Mouse (Mus musculus) ES-Bruce4 (cell line): ENCODE measurements around the gene Neo1. TPM values are rescaled to one million over a fixed set of nuclear protein-coding genes. Genes with fewer than 3 reads are reported as not detected.
A peak's percentile ranks its signal among the peaks of the same experiment; 100 is the strongest.

Source experiments
- H3K27ac ChIP-seq: 2 replicates; pipeline ENCODE4 v1.5.1; 2012; ENCODE audit warnings: low read length, inconsistent platforms; ENCODE audit not compliant: insufficient read depth
- H3K27me3 ChIP-seq: 2 replicates; pipeline ENCODE4 v1.6.1; 2012; ENCODE audit warnings: mild to moderate bottlenecking, low read length, inconsistent platforms; ENCODE audit not compliant: control insufficient read depth, poor library complexity, insufficient read depth, severe bottlenecking
- H3K36me3 ChIP-seq: 2 replicates; pipeline ENCODE4 v1.6.1; 2012; ENCODE audit warnings: inconsistent platforms, mild to moderate bottlenecking, low read length, moderate library complexity; ENCODE audit not compliant: control insufficient read depth, poor library complexity, insufficient read depth, severe bottlenecking
- H3K4me1 ChIP-seq: one replicate; pipeline ENCODE4 v1.8.1; 2011; ENCODE audit warnings: low read length; ENCODE audit not compliant: control insufficient read depth, insufficient read depth
- H3K4me3 ChIP-seq: 2 replicates; pipeline ENCODE4 v1.5.1; 2011; ENCODE audit warnings: low read depth, mild to moderate bottlenecking, low read length
- H3K9ac ChIP-seq: 2 replicates; pipeline ENCODE4 v1.6.1; 2012; ENCODE audit warnings: low read depth, mild to moderate bottlenecking, inconsistent platforms; ENCODE audit not compliant: poor library complexity, severe bottlenecking
- H3K9me3 ChIP-seq: replicated peaks from 2 replicates; pipeline ENCODE4 v1.6.1; 2012; ENCODE audit warnings: mild to moderate bottlenecking, low read length, inconsistent platforms; ENCODE audit not compliant: control insufficient read depth, poor library complexity, insufficient read depth, severe bottlenecking
- CTCF ChIP-seq: IDR thresholded peaks from one replicate; pipeline ENCODE4 v1.8.1; 2011; ENCODE audit warnings: low read depth, low read length
- EP300 ChIP-seq: IDR thresholded peaks from 2 replicates; pipeline ENCODE4 v1.6.1; 2011; ENCODE audit warnings: low read depth, low read length; ENCODE audit not compliant: insufficient read depth
- POLR2A ChIP-seq: IDR thresholded peaks from one replicate; pipeline ENCODE4 v1.8.1; 2011; ENCODE audit warnings: low read length; ENCODE audit not compliant: insufficient read depth
- polyA plus RNA-seq: library from polyadenylated mRNA; stranded (reverse); fragments of >200 nt; gene quantifications from 2 replicates; pipeline ENCODE4 v1.2.4, GENCODE M21; 2011; ENCODE audit warnings: low read depth; ENCODE audit not compliant: missing spikeins, insufficient read depth, insufficient read length

The Neo1 gene
- polyA plus RNA-seq, 1 experiment: 28.1 TPM

- Histone ChIP-seq H3K27me3 (no peaks in the 10 kb centered on the region), H3K36me3 (no peaks in the 10 kb centered on the region), H3K4me1 (no peaks in the 10 kb centered on the region), H3K9ac (no peak overlapping the region), H3K4me3 (no peak overlapping the region), H3K27ac (no peak overlapping the region), H3K9me3 (no peaks in the 10 kb centered on the region)
- no peak for TF ChIP-seq EP300
- no peak for TF ChIP-seq CTCF
These were observed 20.0 kb upstream of the Neo1 start for GRCm38 (mm10) chr9:59056281-59056680.

- no peaks in the 10 kb centered on the region; the same call in 1 of the 2 replicates for H3K9me3 ChIP-seq
- TF ChIP-seq EP300 (no peak), CTCF (no peak), POLR2A (no peak)
- no peaks in the 10 kb centered on the region; the same call in 1 of the 2 replicates for H3K27me3 ChIP-seq
- no peaks in the 10 kb centered on the region for H3K36me3 ChIP-seq
- H3K4me1 ChIP-seq: no peaks in the 10 kb centered on the region
- H3K27ac ChIP-seq: no peak overlapping the region
- H3K4me3 ChIP-seq: no peak overlapping the region
- H3K9ac ChIP-seq: no peak overlapping the region
These were observed 5.6 kb upstream of the Neo1 start for GRCm38 (mm10) chr9:59041805-59042204.

DNA sequence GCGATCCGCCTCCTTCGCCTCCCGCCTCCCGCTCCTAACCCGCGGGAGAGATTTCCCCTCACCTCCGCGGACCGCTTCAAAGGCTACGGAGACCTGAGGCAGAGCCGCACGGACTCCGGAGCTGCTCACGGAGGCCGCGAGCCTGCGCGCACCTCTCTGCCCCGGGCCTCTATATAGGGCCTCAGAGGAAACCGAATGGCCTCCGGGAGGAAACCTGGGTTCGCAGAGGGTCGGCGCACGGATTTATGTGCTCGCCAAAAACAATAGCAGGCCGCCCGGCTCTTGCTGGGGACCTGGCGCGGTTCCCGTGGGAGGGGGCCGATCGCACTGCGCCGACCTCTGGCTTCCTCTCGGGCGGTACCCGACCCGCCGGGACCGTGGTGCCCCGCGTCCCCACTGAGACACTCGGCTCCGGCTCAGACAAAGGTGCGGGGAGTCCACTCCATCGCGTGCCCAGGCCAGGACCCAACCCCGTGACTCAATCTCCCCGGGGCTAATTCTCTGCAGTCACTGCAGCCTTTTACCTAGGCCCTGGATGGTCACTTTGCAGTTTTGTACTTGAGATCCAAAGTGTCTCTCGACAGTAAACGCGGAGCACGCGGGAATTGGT is 596 bp upstream of the Neo1 start:
- no peaks in the 10 kb centered on the region for H3K36me3 ChIP-seq
- H3K9me3 ChIP-seq: no peaks in the 10 kb centered on the region
- H3K4me3 ChIP-seq: peak overlapping the region; percentile 75
- H3K4me1 ChIP-seq: peaks cover 2% of the 10 kb centered on the region
- peak overlapping the region; percentile 95 for H3K9ac ChIP-seq
- H3K27me3 ChIP-seq: no peaks in the 10 kb centered on the region; the same call in 1 of the 2 replicates
- TF ChIP-seq POLR2A (no peak), CTCF (no peak), EP300 (no peak)
- H3K27ac ChIP-seq: peak overlapping the region; percentile 72

- no peaks in the 10 kb centered on the region for H3K36me3 ChIP-seq
- no peaks in the 10 kb centered on the region for H3K9me3 ChIP-seq
- H3K27ac ChIP-seq: peak overlapping the region; percentile 30; the same call in 1 of the 2 replicates
- peaks cover 2% of the 10 kb centered on the region for H3K4me1 ChIP-seq
- TF ChIP-seq EP300: no peak
- TF ChIP-seq CTCF: no peak
- no peak for TF ChIP-seq POLR2A
- peak overlapping the region; percentile 95 for H3K9ac ChIP-seq
- H3K27me3 ChIP-seq: no peaks in the 10 kb centered on the region
- peak overlapping the region; percentile 75 for H3K4me3 ChIP-seq
These were observed 691 bp downstream of the Neo1 start for GRCm38 (mm10) chr9:59035342-59036158.

DNA sequence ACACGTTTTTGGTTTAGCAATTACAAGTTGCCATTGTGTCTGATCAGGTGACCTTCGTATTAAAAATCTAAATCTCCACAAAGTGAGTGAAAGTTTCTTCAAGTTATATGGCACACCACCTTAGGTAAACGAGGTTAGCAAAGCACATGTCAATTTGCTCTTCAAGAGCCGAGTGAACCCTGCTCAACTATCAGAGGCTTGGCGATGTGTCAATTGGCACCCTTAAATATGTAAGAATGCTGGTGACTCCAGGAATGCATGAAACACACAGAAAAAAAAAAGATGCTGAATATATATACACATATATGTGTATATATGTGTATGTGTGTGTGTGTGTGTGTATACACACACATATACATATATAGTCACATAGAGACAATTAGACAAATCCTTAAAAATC is 1.4 kb downstream of the Neo1 start:
- Histone ChIP-seq H3K9me3 (no peaks in the 10 kb centered on the region), H3K36me3 (no peaks in the 10 kb centered on the region), H3K27me3 (no peaks in the 10 kb centered on the region), H3K4me3 (no peak overlapping the region), H3K9ac (peak overlapping the region; percentile 95), H3K4me1 (peaks cover 2% of the 10 kb centered on the region), H3K27ac (no peak overlapping the region)
- TF ChIP-seq EP300 (no peak), CTCF (no peak), POLR2A (no peak)

DNA sequence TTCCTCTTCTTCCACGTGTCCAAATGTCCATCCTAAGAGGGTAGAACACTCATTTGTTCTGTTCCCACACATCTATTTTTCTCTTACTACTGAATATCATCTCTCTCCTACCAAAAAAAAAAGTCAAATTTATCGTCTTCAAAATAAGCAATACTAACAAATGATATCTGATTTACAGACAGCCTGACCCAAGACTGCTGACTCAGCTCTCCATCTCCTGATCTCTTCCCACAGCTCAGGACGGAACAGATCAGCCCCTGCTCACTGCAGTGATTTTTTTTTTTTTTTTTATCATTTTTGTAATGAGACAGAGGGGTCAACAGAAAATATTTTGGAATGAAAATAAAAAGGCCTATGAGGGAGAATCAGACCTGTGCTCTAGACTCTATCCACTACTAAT is 2.7 kb downstream of the Neo1 start:
- peaks cover 2% of the 10 kb centered on the region for H3K4me1 ChIP-seq
- no peak for TF ChIP-seq CTCF
- TF ChIP-seq EP300: no peak
- TF ChIP-seq POLR2A: no peak
- H3K27ac ChIP-seq: no peak overlapping the region
- no peaks in the 10 kb centered on the region for H3K27me3 ChIP-seq
- no peaks in the 10 kb centered on the region for H3K36me3 ChIP-seq
- H3K9ac ChIP-seq: no peak overlapping the region
- H3K9me3 ChIP-seq: no peaks in the 10 kb centered on the region
- H3K4me3 ChIP-seq: no peak overlapping the region
